Mouse (Mus musculus) forebrain, embryonic 15.5 days (tissue): ENCODE measurements around the gene Ebf1. TPM values are rescaled to one million over a fixed set of nuclear protein-coding genes. Genes with fewer than 3 reads are reported as not detected.

Experiments
- ATAC-seq: fragments of 200-750 bp; cut with Nextera tagmentation; replicated peaks from 2 replicates; pipeline ENCODE4 v1.8.0; 2017; ENCODE audit warnings: mild to moderate bottlenecking, moderate TSS enrichment, moderate library complexity
- H3K27ac ChIP-seq: fragments of 300-500 bp; sonication (generic); replicated peaks from 2 replicates; pipeline ENCODE4 v1.5.1; 2015; ENCODE audit warnings: mild to moderate bottlenecking, inconsistent platforms
- H3K27me3 ChIP-seq: fragments of 300-500 bp; sonication (generic); 2 replicates; pipeline ENCODE4 v1.6.1; 2015; ENCODE audit warnings: inconsistent platforms
- H3K36me3 ChIP-seq: fragments of 300-500 bp; sonication (generic); 2 replicates; pipeline ENCODE4 v1.6.1; 2015; ENCODE audit warnings: mild to moderate bottlenecking, inconsistent platforms
- H3K4me1 ChIP-seq: fragments of 300-500 bp; sonication (generic); 2 replicates; pipeline ENCODE4 v1.6.1; 2015; ENCODE audit warnings: inconsistent platforms
- H3K4me2 ChIP-seq: fragments of 300-500 bp; sonication (generic); replicated peaks from 2 replicates; pipeline ENCODE4 v1.6.1; 2015; ENCODE audit warnings: mild to moderate bottlenecking, inconsistent platforms
- H3K4me3 ChIP-seq: fragments of 300-500 bp; sonication (generic); 2 replicates; pipeline ENCODE4 v1.5.1; 2015; ENCODE audit warnings: mild to moderate bottlenecking, inconsistent platforms
- H3K9ac ChIP-seq: fragments of 300-500 bp; sonication (generic); replicated peaks from 2 replicates; pipeline ENCODE4 v1.6.1; 2015; ENCODE audit warnings: mild to moderate bottlenecking, inconsistent platforms
- H3K9me3 ChIP-seq: fragments of 300-500 bp; sonication (generic); 2 replicates; pipeline ENCODE4 v1.6.1; 2016; ENCODE audit warnings: inconsistent platforms
- WGBS: fragments of 180-500 bp; shearing (Covaris S2); methylation state at CpG from one replicate; pipeline ENCODE4 v1.1.7; 2015; ENCODE audit warnings: mixed read lengths; 5-methylcytosine and 5-hydroxymethylcytosine counted together
- polyA plus RNA-seq: library from polyadenylated mRNA; unstranded; fragments of >200 nt; fragmentation: Nextera tagmentation; extraction: Ambion mirVana; gene quantifications from 2 replicates; pipeline ENCODE4 v1.2.1, GENCODE M21; 2015

Ebf1 gene
- polyA plus RNA-seq, 1 experiment from 2014 or later = 35.6 TPM

DNA sequence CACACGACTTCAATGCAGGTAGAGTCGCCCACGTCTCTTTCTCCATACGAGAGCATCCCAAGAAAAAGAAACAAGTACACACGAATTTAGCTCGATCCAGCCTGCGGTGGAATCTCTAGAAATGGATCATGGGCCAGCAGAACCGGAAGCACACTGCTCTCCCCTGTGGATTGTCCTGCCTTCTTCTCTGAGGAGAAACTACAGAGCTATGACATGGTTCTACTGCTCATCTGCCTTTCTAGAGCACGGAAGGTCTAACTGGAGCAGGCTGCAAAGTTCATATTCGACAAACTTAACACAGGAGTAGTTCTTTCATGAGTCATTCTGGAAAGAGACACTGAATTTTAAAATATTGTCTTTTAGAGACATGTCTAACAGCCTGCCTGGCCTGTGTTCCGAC is 8.5 kb upstream of the Ebf1 start:
- no peak overlapping the region for H3K4me3 ChIP-seq
- ATAC-seq = no peak
- peaks cover 23% of the 10 kb centered on the region for H3K4me1 ChIP-seq
- H3K9me3 ChIP-seq = no peaks in the 10 kb centered on the region
- WGBS = 83% methylated on average over 11 of the region's 11 CpGs
- no peak overlapping the region for H3K27ac ChIP-seq
- peaks cover 31% of the 10 kb centered on the region for H3K27me3 ChIP-seq
- no peaks in the 10 kb centered on the region for H3K36me3 ChIP-seq
- H3K9ac ChIP-seq = no peak overlapping the region
- no peak overlapping the region for H3K4me2 ChIP-seq

DNA sequence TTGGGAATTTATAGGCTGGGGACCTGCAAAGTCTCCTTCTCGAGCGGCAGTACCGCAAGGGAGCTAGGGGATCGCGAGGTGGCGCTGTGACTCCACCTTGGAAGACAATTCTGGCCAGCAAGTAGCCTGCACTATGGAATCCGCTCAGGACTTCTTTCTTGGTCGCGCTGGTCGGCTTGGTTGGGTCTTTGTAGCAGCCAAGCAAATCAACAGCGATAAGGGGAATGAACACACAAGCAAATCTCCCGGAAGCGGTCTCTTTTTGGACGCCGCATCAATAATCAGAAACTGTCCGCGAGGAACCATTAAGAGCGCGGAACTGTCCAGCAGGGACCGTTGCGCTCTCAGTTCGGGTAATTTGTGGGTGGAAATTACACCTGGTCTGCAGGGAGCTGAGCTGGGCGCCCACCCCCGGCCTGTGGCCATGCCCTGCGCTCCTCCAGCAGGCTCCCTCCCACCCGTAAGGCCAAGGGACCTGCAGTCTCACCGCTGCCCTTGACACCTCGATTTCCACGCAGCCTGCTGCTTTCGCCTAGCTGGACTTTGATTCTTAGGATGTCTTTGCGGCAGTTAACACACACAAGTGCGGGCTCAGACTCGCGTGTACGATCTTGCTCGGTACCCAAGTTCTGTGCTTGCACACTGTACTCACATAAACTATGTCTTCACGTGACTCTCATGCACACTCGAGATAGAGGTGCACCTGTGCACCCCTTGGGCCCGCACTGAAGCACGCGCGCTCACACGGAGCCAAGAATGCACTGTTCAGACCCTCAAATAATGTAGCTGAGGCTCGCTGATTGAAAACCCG is 5.9 kb upstream of the Ebf1 start:
- Histone ChIP-seq H3K9ac (peak overlapping the region; percentile 30; the same call in 1 of the 2 replicates), H3K27me3 (peaks cover 54% of the 10 kb centered on the region), H3K27ac (no peak overlapping the region), H3K4me1 (peaks cover 23% of the 10 kb centered on the region), H3K9me3 (no peaks in the 10 kb centered on the region), H3K36me3 (no peaks in the 10 kb centered on the region), H3K4me3 (peak overlapping the region; percentile 40), H3K4me2 (peak overlapping the region; percentile 85)
- peak; percentile 89 for ATAC-seq
- WGBS = under 1% methylated on average over 45 of the region's 45 CpGs

DNA sequence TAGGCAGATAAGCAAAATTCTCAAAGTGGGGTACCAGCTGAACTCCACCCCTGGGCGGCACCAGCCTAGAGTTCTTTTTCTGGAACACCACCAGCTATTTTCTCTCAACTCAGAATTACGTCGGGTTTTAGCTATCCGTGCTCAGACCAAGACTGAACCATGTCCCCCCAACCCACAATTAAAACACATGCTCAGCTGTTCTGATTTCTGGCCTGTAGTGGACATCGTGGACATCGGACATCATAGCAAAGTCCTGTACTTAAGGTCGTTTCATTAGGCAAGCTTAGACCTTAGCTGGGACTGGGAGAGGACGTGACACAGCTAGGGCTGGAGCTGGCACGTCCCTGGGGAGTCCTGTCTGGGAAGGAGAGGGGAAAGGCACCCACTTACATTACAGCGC is 5.0 kb upstream of the Ebf1 start:
- Histone ChIP-seq H3K4me3 (no peak overlapping the region), H3K36me3 (no peaks in the 10 kb centered on the region), H3K9me3 (no peaks in the 10 kb centered on the region), H3K9ac (no peak overlapping the region), H3K27me3 (peaks cover 63% of the 10 kb centered on the region), H3K4me2 (no peak overlapping the region), H3K27ac (no peak overlapping the region), H3K4me1 (peaks cover 31% of the 10 kb centered on the region)
- no peak for ATAC-seq
- 3% methylated on average over 10 of the region's 10 CpGs for WGBS

DNA sequence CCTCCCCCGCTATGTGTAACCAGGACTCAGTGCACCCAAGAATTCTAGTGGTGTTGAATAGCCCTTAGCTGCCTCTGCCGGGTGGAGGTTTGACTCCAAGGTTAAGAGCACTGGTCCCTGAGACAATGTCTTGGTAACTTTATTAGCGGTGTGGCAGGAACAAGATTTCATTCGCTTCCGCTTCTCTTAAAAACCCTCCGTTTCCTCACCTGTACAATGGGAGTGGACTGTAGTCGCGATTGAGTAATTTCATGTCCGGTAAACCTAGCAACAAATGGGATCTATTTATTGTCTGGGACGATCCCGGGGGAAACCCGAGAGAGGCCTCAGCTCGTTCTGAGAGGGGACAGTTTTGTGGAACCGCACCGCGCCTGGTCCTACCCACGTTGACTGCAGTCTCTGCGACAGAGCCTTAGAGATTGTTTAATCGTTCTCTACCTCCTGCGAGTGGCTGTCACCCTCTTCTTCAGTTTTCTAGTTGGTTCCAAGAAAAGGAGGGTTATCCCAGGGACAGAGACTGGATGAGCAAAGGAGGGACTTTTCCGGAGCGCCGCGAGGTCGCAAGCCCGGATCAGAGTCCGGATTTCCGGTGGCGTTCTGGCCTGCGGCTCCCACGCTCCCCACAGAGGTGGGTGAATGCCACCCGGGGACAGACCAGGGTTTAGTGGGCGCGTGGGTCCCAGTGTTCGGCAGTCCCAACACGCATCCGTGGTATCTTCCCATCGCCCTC is 4.3 kb upstream of the Ebf1 start:
- ATAC-seq = no peak
- Histone ChIP-seq H3K27me3 (peaks cover 66% of the 10 kb centered on the region), H3K9ac (no peak overlapping the region), H3K36me3 (no peaks in the 10 kb centered on the region), H3K4me2 (peak overlapping the region; percentile 35), H3K27ac (no peak overlapping the region), H3K4me1 (peaks cover 35% of the 10 kb centered on the region), H3K9me3 (no peaks in the 10 kb centered on the region), H3K4me3 (peak overlapping the region; percentile 26)
- WGBS = 2% methylated on average over 38 of the region's 38 CpGs

DNA sequence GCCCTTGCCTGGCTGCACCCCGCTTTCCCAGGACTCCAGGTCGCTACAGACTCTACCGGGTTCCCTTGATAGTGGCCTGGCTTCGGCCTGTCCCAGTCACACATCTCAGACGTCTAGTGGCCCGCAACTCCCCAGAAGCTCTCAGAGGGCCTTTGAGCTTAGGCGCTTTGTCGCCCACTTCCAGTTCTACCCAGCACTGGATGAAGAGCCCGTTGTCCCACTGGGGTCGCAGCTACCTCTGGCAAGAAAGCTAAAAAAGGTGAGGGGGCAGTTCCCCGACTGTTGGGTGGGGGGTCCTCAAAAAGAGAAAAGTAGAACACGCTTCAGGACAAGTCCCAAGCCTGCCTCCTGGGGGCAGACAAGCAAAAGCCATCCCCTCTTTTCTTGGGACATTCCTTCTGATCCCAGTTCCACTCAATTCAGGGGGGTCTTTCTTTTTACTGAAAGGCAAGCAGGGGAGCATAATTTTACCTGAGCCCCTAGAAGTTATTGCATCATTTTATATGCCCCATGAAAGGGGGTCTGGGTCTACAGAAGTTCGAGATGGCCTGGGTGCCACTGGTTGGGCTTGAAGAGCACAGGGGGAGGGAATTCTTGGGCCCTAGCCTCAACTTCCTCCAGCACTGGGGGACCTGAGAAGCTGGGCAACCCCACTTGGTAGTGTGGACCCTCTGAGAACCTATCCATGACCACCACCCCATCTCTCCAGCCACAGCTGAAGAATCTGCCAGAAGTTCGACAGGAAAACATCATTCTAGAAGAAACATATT is 3.5 kb upstream of the Ebf1 start:
- Histone ChIP-seq H3K27me3 (peaks cover 69% of the 10 kb centered on the region), H3K36me3 (no peaks in the 10 kb centered on the region), H3K9ac (no peak overlapping the region), H3K4me3 (peak overlapping the region; percentile 26), H3K4me2 (peak overlapping the region; percentile 35), H3K27ac (no peak overlapping the region), H3K9me3 (no peaks in the 10 kb centered on the region), H3K4me1 (peaks cover 40% of the 10 kb centered on the region)
- ATAC-seq = no peak
- 6% methylated on average over 14 of the region's 14 CpGs for WGBS

DNA sequence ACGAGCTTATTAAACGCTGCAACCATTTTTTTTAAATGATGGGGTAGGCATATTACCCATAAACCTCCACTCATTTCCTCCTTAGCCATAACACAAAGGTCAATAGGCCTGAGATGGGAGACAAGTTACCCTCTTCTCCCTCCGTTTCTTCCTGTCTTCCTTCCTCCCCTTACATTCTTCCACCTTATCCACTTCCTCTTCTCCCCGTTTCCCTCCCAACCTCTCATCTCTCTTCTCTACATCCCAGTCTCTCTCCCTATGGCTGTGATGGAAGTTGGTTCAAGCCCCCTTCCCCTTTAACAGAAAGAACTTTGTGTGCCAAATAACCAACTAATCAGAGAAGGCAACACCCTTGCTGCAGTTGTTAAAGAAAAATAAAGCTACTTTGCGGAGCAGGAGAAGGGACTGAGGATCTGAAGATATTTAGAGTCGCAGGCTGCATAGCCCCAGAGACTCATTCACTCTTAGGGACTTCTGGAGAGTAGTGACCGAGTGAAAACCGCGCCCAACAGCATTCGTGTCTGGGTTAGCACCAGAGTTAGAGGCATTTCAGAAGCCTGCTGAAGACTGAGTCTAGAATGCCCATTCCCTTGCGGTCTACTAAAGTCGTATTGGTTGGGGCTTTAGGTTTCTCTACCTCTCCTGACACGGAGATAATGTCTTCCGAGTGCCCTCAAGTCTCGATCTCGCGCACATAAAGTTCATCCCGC is 884 bp upstream of the Ebf1 start:
- peaks cover 47% of the 10 kb centered on the region for H3K4me1 ChIP-seq
- peak overlapping the region; percentile 48 for H3K4me3 ChIP-seq
- no peak for ATAC-seq
- no peaks in the 10 kb centered on the region for H3K9me3 ChIP-seq
- peaks cover 75% of the 10 kb centered on the region for H3K27me3 ChIP-seq
- peak overlapping the region; percentile 84 for H3K4me2 ChIP-seq
- no peak overlapping the region for H3K27ac ChIP-seq
- H3K9ac ChIP-seq = peak overlapping the region; percentile 37
- H3K36me3 ChIP-seq = no peaks in the 10 kb centered on the region
- 10% methylated on average over 18 of the region's 18 CpGs for WGBS

DNA sequence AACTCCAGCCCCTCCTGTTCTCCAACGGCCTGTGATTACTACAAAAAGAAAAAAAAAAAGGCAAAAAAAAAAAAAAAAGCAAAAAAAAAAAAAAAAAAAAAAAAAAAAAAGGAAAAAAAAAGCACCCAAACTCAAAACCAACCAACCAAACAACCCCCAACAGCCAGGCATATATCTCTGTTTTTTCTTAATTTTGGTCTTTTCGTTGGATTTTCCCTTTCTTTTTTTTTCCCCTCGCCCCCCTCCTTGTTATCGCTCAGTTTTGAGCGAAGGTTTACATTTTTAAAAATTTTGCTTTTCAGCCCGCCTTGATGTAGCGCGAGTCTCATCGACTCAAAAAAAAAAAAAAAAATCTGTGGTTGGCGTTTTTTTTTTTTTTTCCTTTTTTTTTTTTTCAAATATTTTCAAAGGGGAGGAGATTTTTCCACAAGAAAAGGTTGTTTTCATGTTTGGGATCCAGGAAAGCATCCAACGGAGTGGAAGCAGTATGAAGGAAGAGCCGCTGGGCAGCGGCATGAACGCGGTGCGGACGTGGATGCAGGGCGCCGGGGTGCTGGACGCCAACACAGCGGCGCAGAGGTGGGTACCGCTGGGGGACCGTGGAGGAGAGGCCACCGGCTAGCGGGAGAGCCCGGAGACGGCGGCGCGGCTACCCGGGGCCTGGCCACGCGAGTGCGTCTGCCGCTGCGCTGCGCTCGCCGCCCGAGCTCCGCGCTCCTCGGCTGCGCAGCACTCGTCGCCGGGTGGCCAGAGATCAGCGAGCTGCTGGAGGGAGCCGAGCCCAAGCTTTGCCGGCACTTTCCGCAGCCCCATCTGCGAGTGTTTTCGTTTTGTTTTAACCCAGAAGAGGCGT is 843 bp downstream of the Ebf1 start:
- Histone ChIP-seq H3K27me3 (peaks cover 74% of the 10 kb centered on the region), H3K4me1 (peaks cover 35% of the 10 kb centered on the region), H3K36me3 (no peaks in the 10 kb centered on the region), H3K9ac (peak overlapping the region; percentile 48), H3K4me2 (peak overlapping the region; percentile 84), H3K4me3 (peak overlapping the region; percentile 48), H3K27ac (peak overlapping the region; percentile 75), H3K9me3 (no peaks in the 10 kb centered on the region)
- peak; percentile 42 for ATAC-seq
- under 1% methylated on average over 52 of the region's 55 CpGs for WGBS

DNA sequence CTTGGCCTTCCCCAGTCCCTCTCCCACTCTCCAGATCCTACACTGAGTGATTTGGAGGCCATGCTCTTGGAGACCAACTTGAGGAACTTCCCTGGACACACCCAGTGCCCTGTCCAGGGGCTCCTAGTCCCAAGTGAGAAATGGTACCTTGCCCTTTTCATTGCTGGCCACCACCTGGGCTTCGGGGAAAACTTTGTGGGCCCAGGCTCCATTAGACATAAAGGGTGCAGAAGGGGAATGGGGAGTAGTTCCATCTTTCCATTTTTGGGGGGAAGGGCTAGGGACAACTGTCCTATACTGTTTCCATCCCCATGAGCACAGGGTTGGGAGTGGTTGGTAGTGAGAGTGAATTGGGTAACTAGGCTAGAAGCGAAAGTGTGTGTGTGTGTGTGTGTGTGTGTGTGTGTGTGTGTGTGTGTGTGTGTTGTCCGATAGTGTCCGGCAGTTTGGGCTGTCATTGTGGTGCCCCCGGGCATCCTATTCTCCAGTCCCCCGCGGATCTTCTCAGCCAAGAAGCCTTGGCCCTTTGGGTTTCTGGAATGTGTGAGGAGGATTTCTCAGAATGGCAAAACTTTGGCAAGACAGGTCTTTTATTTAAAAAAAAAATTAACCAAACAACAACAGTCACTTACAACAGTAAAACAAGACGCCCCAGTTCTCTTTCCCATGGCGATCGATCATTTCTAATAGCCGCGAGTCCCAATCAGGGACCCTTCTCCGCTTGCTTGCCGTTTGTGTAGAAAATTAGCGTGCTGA is 2.2 kb downstream of the Ebf1 start:
- peak overlapping the region; percentile 48 for H3K4me3 ChIP-seq
- peaks cover 67% of the 10 kb centered on the region for H3K27me3 ChIP-seq

DNA sequence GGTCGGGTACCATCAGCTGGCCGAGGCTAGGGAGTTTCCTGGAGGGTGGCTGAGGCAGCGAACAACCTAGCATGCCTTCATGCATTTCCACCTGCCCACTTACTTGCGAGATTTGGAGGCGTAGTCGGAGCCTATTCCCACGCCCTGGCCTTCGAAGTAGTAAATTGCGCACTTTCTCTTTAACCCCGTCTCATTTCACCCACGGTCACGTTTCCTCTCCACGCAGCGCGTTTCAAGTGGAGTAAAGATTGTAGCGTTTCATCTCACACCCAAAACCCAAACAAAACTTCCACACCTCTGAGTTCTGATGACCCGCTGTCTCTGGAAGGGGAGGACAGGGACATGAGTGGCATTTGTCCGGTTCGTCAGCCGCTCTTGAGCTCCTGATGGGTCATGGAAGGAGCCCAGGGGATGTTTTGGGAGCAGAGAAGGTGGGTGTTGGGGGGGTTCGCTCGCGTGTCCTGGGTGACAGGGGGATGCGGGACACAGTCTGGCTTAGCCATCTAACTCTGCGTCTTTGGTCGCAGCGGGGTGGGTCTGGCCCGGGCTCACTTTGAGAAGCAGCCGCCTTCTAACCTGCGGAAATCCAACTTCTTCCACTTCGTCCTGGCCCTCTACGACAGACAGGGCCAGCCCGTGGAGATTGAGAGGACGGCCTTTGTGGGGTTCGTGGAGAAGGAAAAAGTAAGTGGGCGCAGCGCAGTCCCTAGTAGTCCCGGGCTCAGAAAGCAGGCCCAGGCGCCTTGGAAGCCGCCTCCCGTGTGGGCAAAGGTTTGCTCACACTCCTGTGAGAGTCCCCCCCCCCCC is 3.0 kb downstream of the Ebf1 start:
- H3K27me3 ChIP-seq = peaks cover 70% of the 10 kb centered on the region
- H3K4me1 ChIP-seq = peaks cover 27% of the 10 kb centered on the region
- H3K36me3 ChIP-seq = no peaks in the 10 kb centered on the region
- no peaks in the 10 kb centered on the region for H3K9me3 ChIP-seq
- no peak for ATAC-seq
- 0 out of 2 replicates have a peak overlapping the region, but pooled peaks have one; percentile 33 for H3K9ac ChIP-seq
- H3K4me2 ChIP-seq = peak overlapping the region; percentile 7
- peak overlapping the region; percentile 48 for H3K4me3 ChIP-seq
- H3K27ac ChIP-seq = 0 out of 2 replicates have a peak overlapping the region, but pooled peaks have one; percentile 12
- WGBS = 4% methylated on average over 41 of the region's 41 CpGs

More for the DNA sequence above, 2.2 kb downstream of the Ebf1 start:
- Histone ChIP-seq H3K4me1 (peaks cover 27% of the 10 kb centered on the region), H3K4me2 (peak overlapping the region; percentile 7), H3K9ac (peak overlapping the region; percentile 33; the same call in 1 of the 2 replicates), H3K9me3 (no peaks in the 10 kb centered on the region), H3K36me3 (no peaks in the 10 kb centered on the region), H3K27ac (peak overlapping the region; percentile 33)
- 3% methylated on average over 14 of the region's 15 CpGs for WGBS
- ATAC-seq = no peak
